Mouse (Mus musculus): ENCODE measurements at regions not wholly inside any gene's neighbourhood (a gene's known extent, or its start where the extent isn't known, plus 50 kb on each side); places are given as distances from the start of the nearest gene placed in this dataset.
A peak's percentile ranks its signal among the peaks of the same experiment; 100 is the strongest.

DNA sequence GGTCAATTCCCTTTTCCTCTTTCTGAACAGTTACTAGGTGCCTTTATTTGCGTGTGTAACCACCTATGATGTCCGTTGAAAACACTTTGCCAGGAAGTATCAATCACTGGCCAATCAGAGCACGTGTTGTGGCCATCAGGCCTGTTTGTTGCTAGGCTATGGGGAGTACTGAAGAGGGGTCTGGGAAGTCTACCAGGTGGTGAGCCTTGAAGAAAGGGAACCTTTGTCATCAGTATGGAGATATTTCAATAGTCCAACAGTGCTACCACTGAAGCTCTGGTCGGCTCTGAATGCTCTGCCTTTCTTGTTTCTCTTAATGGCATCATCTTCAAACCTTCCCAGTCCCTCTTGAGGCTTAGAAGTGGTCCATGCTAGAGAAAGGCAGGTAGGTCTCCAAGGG is 124.6 kb upstream of the Bcor start:
- Histone ChIP-seq H3K36me3 (no peaks in the 10 kb centered on the region), H3K9me3 (no peaks in the 10 kb centered on the region), H3K27me3 (peaks cover 16% of the 10 kb centered on the region; the same call in 1 of the 2 replicates), H3K27ac (no peak overlapping the region), H3K4me1 (replicated peaks) (peaks cover 10% of the 10 kb centered on the region), H3K9ac (replicated peaks) (no peak overlapping the region), H3K4me2 (replicated peaks) (no peak overlapping the region), H3K4me3 (replicated peaks) (no peak overlapping the region)
- 75% methylated on average over 4 of the region's 4 CpGs for WGBS
- no peak for ATAC-seq

DNA sequence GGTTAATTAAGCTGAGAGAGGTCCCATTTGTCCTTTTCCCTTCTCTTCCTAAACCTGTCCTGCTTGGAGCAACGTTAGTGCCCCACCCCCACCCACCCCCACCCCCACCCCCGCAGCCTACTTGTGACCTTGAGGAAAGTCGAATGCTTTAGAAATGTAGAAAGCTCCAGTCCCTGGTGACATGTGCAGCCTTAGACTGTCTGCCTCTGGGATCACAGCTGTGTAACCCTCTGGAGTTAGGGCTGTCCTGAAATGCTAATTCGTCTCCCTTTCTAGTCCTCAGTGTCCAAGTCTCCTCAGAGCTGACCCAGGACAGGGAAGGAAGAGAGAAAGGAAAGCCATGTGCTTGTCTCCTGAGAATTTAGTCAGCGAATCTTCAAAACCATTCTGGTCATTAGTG is 125.0 kb upstream of the Bcor start:
- WGBS = 41% methylated on average over 5 of the region's 5 CpGs
- ATAC-seq = no peak
- no peak overlapping the region for H3K4me2 ChIP-seq (replicated peaks)

DNA sequence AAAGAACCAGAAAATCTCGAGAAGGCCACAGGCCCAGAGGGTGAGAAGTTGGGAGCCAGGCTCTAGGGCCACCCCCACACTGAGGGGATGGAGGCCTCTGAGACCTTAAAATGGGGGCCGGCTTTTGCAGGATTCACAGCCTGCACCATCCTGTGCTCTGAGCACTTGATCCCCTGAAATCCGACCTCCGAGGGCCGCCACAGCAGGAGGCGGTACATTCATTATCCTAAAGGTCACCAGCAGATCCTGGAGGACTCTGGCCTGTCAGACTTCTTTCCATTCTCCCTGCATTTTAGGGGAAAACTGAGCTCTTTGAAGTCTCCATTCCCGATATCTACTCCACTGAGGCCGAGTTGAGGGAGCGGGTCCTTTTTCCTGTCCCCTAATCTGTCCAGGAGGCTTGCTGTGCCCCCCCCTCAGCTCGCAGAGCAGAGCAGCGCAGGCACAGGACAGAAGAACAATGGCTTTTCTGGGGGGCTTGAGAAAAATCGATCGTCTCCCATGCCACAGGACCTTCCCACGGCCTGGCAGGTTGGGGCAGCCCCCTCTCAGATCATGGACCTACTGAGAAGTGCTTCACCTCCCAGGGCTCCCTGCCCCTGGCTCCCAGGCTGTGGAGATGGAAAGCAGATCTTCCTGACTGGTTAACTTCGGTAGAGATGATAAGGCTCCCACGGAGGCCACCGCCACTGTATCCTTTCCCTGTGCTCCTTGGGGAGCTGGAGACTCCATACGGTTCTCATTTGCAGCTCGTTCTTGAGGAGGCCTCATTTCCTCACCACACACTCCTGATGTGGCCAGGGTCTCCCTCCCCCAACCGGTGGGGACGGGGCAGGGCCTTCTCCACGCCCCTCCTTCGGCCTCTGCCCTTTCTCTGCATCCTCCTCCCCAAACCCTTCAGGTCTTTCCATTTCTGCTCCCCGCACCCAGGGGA is 126.1 kb upstream of the Bcor start:
- H3K4me3 ChIP-seq (replicated peaks) = no peak overlapping the region
- no peak overlapping the region for H3K4me2 ChIP-seq (replicated peaks)
- H3K9ac ChIP-seq (replicated peaks) = no peak overlapping the region
- H3K36me3 ChIP-seq = no peaks in the 10 kb centered on the region
- peaks cover 24% of the 10 kb centered on the region; the same call in 1 of the 2 replicates for H3K27me3 ChIP-seq
- WGBS = 16% methylated on average over 24 of the region's 24 CpGs
- no peak for ATAC-seq
- H3K27ac ChIP-seq = no peak overlapping the region
- no peaks in the 10 kb centered on the region for H3K9me3 ChIP-seq
- peaks cover 10% of the 10 kb centered on the region for H3K4me1 ChIP-seq (replicated peaks)

More for the DNA sequence above, 125.0 kb upstream of the Bcor start:
- Histone ChIP-seq H3K9me3 (no peaks in the 10 kb centered on the region), H3K4me3 (replicated peaks) (no peak overlapping the region), H3K9ac (replicated peaks) (no peak overlapping the region), H3K36me3 (no peaks in the 10 kb centered on the region), H3K4me1 (replicated peaks) (peaks cover 10% of the 10 kb centered on the region), H3K27ac (no peak overlapping the region), H3K27me3 (peaks cover 16% of the 10 kb centered on the region; the same call in 1 of the 2 replicates)

DNA sequence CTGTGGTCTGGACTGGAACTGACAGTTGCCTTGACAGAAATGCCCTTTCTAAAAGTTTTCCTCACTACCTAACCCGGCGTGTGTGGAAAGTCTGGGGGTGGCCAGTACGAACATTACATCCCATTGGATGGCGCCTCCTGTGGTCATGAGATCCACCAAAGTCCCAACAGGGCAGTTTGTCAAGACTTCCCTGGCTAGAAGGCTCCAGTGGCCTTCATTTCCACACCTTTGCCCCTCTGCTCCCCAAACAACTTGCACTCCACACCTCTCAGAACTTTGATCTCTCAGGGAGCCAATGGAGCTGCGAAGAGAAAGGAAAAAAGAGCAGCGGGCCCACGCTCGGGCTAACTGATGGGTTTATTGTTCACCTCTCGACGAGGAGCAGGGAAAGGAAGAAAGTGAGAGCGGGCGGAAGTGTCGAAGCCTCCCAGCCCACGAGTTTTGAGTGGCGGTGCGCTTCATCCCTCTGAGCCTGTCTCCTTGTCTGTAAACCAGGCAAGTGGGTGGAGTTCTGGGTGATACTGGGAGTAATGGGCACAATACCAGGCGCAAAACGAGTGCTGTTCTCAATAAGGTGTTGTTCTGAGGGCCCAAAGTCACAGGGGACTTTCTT is 126.9 kb upstream of the Bcor start:
- H3K36me3 ChIP-seq = no peaks in the 10 kb centered on the region
- 25% methylated on average over 18 of the region's 18 CpGs for WGBS
- H3K9ac ChIP-seq (replicated peaks) = no peak overlapping the region
- H3K4me1 ChIP-seq (replicated peaks) = peaks cover 10% of the 10 kb centered on the region
- no peak overlapping the region for H3K4me2 ChIP-seq (replicated peaks)
- H3K27me3 ChIP-seq = peaks cover 24% of the 10 kb centered on the region; the same call in 1 of the 2 replicates
- H3K4me3 ChIP-seq (replicated peaks) = no peak overlapping the region
- ATAC-seq = 0 out of 2 replicates have a peak, but pooled peaks have one; percentile 7
- H3K27ac ChIP-seq = no peak overlapping the region; the same call in 1 of the 2 replicates
- no peaks in the 10 kb centered on the region for H3K9me3 ChIP-seq

DNA sequence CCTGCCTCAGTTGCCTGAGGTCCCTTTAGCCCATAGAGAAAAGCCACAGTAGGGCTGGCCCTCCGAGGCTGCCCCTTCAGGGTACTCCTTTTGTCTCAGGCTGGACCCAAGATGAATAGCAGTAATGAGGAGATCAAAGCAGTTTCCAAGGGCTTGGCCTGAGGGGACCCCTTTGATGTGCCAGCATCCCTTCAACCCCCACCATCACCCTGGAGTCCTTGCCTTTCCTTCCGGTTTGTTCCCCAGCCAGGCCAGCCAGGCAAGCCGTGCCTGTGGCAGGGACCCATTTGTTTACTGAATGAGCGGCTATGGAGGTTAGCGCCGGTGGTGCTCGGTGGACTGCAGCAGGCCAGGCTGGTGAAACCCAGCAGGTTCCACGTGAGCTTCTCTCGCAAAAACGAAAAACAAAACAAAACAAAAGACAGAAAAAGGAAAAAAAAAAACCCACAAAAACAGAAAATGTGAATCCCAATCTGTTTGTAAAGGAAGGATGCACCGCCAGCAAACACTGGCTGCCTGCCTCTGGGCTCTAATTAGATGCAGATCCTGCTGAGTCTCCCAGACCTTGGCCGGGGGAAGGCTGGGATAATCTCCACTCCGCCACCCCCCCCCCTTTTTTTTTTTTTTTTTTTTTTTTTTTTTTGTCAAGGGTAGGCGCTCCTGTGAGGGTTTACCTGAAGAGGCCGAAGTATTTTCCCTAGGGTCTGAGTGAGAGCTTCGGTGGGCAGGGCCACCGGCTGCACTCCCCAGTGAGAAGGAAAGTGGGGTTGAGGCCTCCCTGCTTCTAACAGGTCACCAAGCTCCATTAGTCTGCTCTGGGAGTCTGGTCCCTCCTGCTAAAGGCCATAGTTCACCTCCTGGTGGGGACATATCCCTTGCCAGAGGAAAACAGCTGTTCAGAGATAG is 127.8 kb upstream of the Bcor start:
- peaks cover 10% of the 10 kb centered on the region for H3K4me1 ChIP-seq (replicated peaks)
- H3K4me2 ChIP-seq (replicated peaks) = no peak overlapping the region
- no peak overlapping the region for H3K4me3 ChIP-seq (replicated peaks)
- H3K9ac ChIP-seq (replicated peaks) = no peak overlapping the region
- H3K27ac ChIP-seq = peak overlapping the region; percentile 53; the same call in 1 of the 2 replicates
- peak; percentile 67 for ATAC-seq
- H3K9me3 ChIP-seq = no peaks in the 10 kb centered on the region
- peaks cover 24% of the 10 kb centered on the region; the same call in 1 of the 2 replicates for H3K27me3 ChIP-seq
- no peaks in the 10 kb centered on the region for H3K36me3 ChIP-seq
- WGBS = 8% methylated on average over 17 of the region's 17 CpGs

DNA sequence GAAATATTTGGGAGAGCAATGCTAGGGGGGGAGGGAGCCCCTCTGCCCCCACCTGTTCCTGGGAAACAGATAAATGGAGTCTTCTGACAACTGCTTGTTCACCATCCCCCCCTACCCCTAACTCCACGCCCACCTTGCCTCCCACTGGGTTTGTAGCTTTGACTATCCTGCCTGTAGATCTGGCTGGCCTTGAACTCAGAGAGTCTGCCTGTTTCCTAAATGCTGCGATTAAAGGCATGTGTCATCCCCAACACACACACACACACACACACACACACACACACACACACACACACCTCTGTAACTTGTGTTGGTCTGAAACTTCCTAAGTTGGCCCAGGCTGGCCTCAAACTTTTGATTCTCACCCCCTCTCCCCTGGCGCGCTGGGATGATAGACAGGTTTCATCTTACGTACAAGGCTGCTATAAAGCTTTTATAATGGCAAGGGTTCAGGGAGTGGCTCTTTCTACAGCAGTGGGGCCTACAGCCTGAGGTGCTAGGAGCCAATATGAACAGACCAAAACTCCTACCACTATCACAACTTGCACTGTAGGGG is 128.5 kb upstream of the Bcor start:
- H3K4me1 ChIP-seq (replicated peaks) = peaks cover 10% of the 10 kb centered on the region
- no peaks in the 10 kb centered on the region for H3K9me3 ChIP-seq
- H3K4me3 ChIP-seq (replicated peaks) = no peak overlapping the region
- H3K27me3 ChIP-seq = peaks cover 24% of the 10 kb centered on the region; the same call in 1 of the 2 replicates
- no peaks in the 10 kb centered on the region for H3K36me3 ChIP-seq
- no peak overlapping the region for H3K27ac ChIP-seq
- H3K9ac ChIP-seq (replicated peaks) = no peak overlapping the region
- H3K4me2 ChIP-seq (replicated peaks) = no peak overlapping the region
- no peak for ATAC-seq
- WGBS = 54% methylated on average over 5 of the region's 5 CpGs

DNA sequence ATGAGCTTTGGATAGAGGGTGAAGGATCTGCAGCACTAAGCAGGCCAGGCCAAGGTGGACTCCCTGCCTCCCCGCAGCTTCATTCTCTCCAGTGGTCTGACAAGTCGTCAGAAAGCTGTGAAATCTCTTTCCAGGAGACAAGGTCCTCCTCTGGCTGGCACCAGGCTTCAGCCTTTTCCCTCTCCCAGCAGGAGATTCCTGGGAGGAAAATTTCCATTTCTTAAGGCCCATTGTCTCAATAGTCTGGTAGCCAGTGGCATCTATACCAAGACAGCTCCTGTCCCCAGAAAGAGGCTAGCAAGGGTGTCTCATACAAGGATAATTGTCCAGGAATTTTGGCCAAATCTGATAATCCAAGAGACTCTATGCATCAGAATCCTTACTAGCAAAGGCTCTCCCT is 133.0 kb upstream of the Bcor start:
- no peak overlapping the region for H3K9ac ChIP-seq (replicated peaks)
- 9% methylated on average over 2 of the region's 2 CpGs for WGBS
- no peak overlapping the region for H3K27ac ChIP-seq
- H3K36me3 ChIP-seq = no peaks in the 10 kb centered on the region
- peaks cover 11% of the 10 kb centered on the region for H3K4me1 ChIP-seq (replicated peaks)
- H3K9me3 ChIP-seq = no peaks in the 10 kb centered on the region
- H3K4me3 ChIP-seq (replicated peaks) = no peak overlapping the region
- peaks cover 10% of the 10 kb centered on the region; the same call in 1 of the 2 replicates for H3K27me3 ChIP-seq
- no peak for ATAC-seq
- H3K4me2 ChIP-seq (replicated peaks) = no peak overlapping the region

DNA sequence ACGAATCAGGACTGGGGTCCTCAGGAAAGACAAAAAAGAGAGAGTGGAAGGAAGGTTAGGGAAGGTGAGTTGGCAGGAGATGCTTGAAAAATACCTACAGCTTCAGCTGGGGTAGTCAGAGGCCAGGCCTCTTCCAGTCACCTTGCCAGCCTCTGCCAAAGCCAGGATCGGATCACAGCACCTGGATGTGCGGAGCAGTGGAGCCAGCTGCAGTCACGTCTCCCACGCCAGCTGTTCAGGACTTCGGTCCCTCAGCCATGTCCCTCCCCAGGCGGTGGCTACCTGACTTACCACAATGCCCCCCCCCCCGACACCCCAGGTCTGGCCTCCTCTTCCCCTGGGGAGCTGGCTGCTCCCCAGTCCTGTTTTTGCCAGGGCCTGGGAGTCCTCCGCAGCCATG is 134.3 kb upstream of the Bcor start:
- ATAC-seq = no peak
- Histone ChIP-seq H3K9ac (replicated peaks) (no peak overlapping the region), H3K9me3 (no peaks in the 10 kb centered on the region), H3K4me2 (replicated peaks) (no peak overlapping the region), H3K4me1 (replicated peaks) (peaks cover 7% of the 10 kb centered on the region; the same call in 1 of the 2 replicates), H3K27me3 (peaks cover 8% of the 10 kb centered on the region; the same call in 1 of the 2 replicates), H3K4me3 (replicated peaks) (no peak overlapping the region), H3K27ac (no peak overlapping the region), H3K36me3 (no peaks in the 10 kb centered on the region)
- 70% methylated on average over 9 of the region's 9 CpGs for WGBS

DNA sequence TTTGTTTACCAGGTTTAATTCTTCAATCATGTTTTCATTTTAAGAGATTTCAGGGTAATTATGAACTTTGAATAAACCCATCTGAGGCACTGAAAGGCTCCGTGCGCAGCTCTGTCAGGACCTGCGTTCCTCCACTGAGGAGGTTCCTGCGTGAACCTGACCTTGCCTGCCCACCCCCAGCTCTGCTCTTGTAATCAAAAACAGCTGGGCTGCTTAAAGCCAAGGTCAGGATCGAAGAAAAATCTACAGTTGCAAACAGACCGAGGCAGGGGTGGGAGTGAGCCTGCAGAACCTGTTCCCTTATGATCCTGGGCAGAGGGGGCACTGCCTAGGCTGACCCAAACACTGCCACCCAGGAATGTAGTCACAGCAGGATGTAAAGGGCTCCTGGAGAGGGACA is 134.8 kb upstream of the Bcor start:
- no peak overlapping the region for H3K4me2 ChIP-seq (replicated peaks)
- no peaks in the 10 kb centered on the region for H3K36me3 ChIP-seq
- H3K4me3 ChIP-seq (replicated peaks) = no peak overlapping the region
- 0 out of 2 replicates have a peak, but pooled peaks cover 11% of the 10 kb centered on the region for H3K27me3 ChIP-seq
- no peak for ATAC-seq
- 44% methylated on average over 6 of the region's 6 CpGs for WGBS
- H3K9me3 ChIP-seq = no peaks in the 10 kb centered on the region
- H3K4me1 ChIP-seq (replicated peaks) = peaks cover 7% of the 10 kb centered on the region; the same call in 1 of the 2 replicates
- H3K27ac ChIP-seq = no peak overlapping the region
- no peak overlapping the region for H3K9ac ChIP-seq (replicated peaks)

DNA sequence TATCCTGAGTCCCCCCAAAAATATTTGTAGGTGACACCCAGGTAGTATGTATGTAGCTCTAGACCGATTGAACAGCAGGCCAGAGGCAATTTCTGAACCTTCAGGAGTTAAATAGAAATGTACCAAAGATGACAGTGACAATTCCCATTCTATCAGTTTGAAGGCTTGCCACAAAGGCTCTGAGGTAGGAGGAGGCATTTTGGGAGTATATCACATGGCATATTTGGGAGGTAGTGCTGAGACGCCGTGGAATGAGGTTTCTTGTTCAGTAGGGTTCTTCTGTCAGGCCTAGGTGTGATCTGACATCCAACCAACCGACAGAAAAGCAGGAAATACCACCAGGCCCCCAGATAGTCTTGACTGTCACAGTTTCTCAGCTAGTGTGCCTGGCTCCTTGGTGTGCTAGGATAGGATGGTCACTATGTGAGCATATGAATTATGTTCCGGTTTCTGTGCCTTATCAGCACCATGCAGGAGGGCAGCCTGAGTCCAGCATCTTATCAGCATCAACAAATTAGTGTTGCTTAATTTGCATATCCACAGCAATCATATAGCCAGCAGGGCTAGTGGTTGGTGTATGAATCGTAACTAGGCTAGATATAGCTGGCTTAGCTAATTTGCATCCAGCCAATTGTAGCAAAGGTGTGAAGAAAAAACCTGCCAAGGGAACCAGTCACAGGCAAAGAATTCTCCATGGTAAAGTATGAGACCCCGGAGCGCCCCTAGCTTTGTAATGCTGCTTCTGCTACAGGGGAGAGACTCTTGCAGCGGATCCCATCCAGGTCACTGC is 136.3 kb upstream of the Bcor start:
- H3K27me3 ChIP-seq = 0 out of 2 replicates have a peak, but pooled peaks cover 3% of the 10 kb centered on the region
- ATAC-seq = peak; percentile 37; the same call in 1 of the 2 replicates
- H3K4me1 ChIP-seq (replicated peaks) = peaks cover 7% of the 10 kb centered on the region; the same call in 1 of the 2 replicates
- H3K9me3 ChIP-seq = no peaks in the 10 kb centered on the region
- WGBS = 67% methylated on average over 9 of the region's 9 CpGs
- H3K9ac ChIP-seq (replicated peaks) = no peak overlapping the region
- H3K36me3 ChIP-seq = no peaks in the 10 kb centered on the region
- no peak overlapping the region for H3K4me2 ChIP-seq (replicated peaks)
- no peak overlapping the region for H3K4me3 ChIP-seq (replicated peaks)
- no peak overlapping the region; the same call in 1 of the 2 replicates for H3K27ac ChIP-seq

Measured in midbrain, embryonic 13.5 days (tissue).